Mouse (Mus musculus) natural killer cell, adult 2 months (primary cell): ENCODE results near the gene Csrp2.

ENCODE experiments used
- DNase-seq, 2 experiments: peaks; one replicate each; pipeline ENCODE4 v3.0.0; 2022; ENCODE audit warnings: low spot score in 2 of 2

Csrp2 gene

DNA sequence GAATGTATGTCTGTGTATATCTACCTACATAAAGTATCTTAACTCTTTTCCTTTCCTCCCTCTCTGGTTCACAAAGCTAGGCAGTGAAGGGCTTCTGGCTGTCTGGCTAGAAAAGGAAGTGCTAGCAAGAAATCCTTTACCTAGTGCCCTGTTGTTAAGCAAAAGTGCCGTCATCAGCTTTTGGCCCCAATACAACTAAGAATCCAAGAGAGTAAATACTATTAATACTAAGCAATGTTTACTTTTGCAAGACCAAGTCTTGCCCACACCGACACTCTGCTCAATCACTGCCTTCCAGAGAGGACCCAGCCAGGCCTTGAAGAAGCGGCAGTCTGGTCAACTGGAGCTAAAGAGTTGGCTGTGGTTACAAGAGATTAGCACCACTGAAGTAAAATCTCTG is 51.5 kb downstream of the Csrp2 start:
- no peak for DNase-seq

DNA sequence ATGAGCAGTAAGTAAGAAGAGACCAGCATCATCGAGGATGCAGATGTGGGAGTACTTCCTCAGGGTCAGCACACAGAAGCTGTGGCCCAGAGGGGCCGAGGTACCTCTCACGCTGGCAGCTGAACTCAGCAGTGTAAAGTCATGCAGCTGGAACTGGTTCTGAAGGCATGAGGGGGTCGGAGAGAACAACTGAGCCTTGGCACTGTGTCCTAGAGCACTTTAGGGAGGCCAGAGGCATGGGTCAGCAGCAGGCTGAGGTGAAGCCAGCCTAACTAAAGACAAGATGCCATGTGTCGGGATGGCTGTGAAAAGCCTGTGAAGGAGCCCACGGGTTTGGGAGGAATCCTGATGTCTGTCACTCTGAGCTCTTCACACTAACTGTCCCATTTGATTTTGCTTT is 51.9 kb downstream of the Csrp2 start:
- no peak for DNase-seq

DNA sequence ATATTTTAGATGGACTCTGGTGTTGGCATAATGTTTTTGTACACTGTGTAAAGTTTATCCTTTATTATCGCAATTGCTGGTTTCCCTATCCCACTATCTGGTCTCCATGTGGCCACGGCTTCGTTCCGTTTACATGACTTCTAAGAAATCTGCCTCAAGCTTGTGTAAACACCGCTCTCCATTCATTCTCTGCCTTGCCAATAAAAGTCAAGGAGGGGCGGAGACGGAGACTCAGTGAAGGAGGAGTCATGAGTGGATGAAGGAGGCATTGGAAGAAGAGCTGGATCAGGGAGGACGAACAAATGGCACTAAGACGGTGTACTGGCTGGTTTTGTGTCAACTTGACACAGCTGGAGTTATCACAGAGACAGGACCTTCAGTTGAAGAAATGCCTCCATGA is 52.4 kb downstream of the Csrp2 start:
- DNase-seq, result no peak

DNA sequence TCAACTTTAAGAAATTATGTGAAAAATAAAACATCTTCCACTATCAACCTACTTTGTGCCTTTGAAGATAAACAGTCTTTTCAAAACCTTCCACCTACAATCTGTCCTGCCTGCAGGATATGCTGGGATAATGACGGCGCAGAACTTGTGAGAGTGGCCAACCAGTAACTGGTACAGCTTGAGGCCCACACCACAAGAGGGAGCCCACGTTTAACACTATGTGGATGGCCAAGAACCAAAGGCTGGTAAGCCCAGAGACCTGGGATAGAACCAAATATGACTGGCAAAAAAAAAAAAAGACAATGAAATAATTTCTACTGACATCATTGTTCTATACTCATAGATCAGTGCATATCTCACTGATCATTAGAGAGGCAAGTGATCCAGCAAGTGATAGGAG is 54.9 kb downstream of the Csrp2 start:
- no peak for DNase-seq

DNA sequence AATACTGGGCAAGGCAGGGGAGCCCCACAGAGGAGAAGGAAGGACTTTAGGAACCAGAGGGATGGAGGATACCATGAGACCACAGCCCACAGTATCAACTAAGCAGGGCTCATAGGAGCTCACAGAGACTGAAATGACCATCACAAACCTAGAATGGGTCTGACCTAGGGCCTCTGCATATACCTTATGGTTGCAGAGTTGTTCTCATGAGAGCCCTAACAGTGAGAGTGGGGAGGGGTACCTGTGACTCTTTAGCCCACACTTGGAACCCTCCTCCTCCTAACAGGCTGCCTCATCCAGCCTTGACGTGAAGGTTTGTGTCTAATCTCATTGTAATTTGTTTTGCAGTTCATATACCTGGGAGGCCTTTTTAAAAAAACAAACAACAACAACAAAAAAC is 55.3 kb downstream of the Csrp2 start:
- DNase-seq, result no peak

DNA sequence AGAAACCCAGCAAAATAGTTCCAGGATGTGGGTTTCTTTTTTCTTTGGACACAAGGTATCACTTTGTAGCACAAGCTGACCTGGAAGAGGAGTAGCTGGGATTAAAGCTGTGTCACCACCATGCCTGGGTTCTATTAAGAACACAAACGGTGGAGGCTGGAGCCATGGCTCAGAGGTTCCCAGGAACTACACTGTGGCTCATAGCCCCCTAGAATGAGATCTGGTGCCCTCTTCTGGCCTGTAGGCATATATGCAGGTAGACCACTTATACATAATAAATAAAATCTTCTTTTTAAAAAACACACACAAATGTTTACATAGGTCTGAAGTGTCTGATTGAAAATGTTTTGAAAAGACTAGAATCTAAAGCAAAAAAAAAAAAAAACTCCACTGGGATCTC is 56.5 kb downstream of the Csrp2 start:
- peak in 1 of 2 experiments; percentile 22 for DNase-seq

DNA sequence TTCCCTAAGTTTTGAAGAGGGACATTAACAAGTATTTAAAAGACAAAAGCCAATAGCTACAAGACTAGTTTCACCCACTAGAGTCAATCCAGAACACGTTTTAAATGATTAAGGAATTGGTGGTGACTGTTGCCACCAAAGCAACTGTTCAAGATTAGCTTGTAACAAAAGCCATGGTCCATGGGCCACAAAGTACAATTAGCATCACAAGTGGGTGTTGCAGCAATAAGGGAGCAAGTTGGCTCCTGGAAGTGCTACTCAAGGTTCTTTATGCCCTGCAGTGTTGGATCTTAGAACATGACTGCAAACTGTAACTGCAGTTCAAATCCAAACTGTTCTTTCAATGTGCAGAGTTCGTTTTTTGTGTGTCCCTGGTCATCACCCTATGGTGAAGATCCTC is 57.8 kb downstream of the Csrp2 start:
- DNase-seq, result no peak

DNA sequence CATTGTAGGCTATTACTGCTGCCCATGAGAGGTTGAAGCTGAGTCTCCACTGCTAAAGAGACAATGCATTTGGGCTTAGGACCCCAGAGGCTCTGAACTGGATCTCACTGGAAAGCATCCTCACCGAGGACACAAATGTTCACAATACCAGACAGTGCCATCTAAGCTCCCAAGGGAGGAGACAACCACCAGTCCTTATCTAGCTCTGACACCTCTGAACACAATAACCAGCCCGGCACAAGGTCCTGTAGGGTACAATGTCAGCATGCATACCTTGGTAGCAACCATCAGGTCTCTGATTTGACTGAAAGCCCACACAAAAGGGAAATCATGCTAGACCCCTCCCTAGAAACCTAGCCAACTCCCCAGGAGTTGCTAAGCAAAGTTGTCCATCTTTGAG is 59.8 kb downstream of the Csrp2 start:
- no peak for DNase-seq

DNA sequence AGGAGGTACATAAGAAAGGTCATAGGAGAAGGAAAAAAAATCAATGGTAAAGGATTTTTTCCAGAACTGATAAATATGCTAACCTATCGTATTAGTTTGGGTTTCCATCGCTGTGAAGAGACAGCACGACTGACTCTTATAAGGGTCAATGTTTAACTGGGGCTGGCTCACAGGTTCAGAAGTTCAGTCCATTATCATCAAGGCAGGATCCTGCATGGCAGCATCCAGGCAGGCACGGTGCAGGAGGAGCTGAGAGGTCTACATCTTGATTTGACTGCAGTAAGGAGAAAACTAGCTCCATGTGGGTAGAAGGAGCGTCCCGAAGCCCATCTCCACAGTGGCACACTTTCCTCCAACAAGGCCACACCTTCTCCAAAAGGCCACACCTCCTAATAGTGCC is 60.9 kb downstream of the Csrp2 start:
- DNase-seq, result no peak

DNA sequence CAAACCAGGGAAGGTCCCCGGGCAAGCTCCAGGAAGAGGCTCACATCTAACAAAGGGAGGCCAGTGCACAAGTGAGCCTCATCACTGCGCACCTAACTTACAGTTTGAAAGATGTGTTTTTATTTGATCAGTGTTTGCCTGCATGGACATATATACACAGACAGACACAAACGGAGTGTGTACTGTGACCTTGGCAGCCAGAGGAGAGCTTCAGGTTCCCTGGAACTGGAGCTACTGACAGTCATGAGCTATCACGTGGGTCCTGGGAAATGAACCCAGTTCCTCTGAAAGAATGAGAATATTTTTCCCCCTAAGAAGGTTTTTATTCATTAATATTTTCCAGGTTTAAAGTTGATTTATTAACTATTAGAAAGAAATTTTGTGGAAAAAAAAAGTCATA is 63.2 kb downstream of the Csrp2 start:
- no peak for DNase-seq

DNA sequence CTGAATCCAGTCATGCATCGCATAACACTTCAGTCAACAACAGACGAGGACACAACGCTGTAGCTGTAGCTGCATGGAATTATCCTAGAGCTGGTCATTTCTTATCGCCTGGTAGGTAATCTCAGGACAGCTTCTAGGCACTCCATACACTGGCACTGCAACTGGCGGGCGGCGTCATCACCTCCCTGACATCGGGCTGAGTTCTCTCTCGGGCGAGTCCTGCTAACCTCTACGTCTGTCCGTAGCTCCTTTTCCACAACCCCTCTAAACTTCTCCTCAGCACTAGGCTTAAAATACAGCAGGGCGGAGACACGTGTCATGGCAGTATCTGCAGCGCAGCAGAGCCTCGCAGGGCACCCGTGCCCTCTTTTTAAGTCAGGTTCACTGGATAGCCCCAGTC is 67.1 kb downstream of the Csrp2 start:
- DNase-seq, result no peak
